Mouse (Mus musculus) gastrocnemius, postnatal 25 days (tissue): Measurements from ENCODE around the gene Kat14. TPM values are rescaled to one million over a fixed set of nuclear protein-coding genes. Genes with fewer than 3 reads are reported as not detected.

ENCODE experiments used
- DNase-seq: peaks from one replicate; pipeline ENCODE4 v3.0.0; 2022
- total RNA-seq, 2 experiments: library from RNA; stranded (reverse); gene quantifications; 1 replicate in 1 of 2; 2 replicates in 1 of 2; pipeline ENCODE4 v1.2.3; 2021

Kat14 gene
- total RNA-seq, 2 experiments from 2014 or later, result 16.9 to 20.9 TPM

GRCm38 (mm10) chr2:144452364-144453008 is 83.7 kb downstream of the Kat14 start:
- DNase-seq, result peak; percentile 11

Other genes with a start within 250 kb of the Kat14 start
- gene Mgme1, start 98.3 kb upstream of the Kat14 start, total RNA-seq, result 1 to 10 TPM; 6.0 to 6.5 TPM
- gene Snx5, start 98.1 kb upstream of the Kat14 start, total RNA-seq, result 10 to 100 TPM; 39.6 to 39.8 TPM
- not detected for gene Ovol2, start 36.8 kb upstream of the Kat14 start, total RNA-seq
- gene Pet117, start within 50 bp of the Kat14 start, total RNA-seq, result 1 to 10 TPM; 5.8 to 6.5 TPM
- gene Dzank1, start 158.4 kb downstream of the Kat14 start, total RNA-seq, result under 1 TPM; 0.13 to 0.49 TPM
- 1 to 10 TPM; 8.8 to 9.4 TPM for gene Polr3f, start 158.7 kb downstream of the Kat14 start, total RNA-seq
- 1 to 10 TPM; 5.2 to 6.1 TPM for gene Rbbp9, start 181.9 kb downstream of the Kat14 start, total RNA-seq
- gene Sec23b, start 187.2 kb downstream of the Kat14 start, total RNA-seq, result 10 to 100 TPM; 10.5 to 13.4 TPM
- 10 to 100 TPM; 69.8 to 69.9 TPM for gene Smim26, start 225.1 kb downstream of the Kat14 start, total RNA-seq
- 10 to 100 TPM in 1 of 2 experiments, 1 to 10 TPM in 1; 8.4 to 11.7 TPM for gene Dtd1, start 230.9 kb downstream of the Kat14 start, total RNA-seq